Mouse (Mus musculus): ENCODE results near the gene Psmd1.

Gene Psmd1

GRCm38 (mm10) chr1:86058856-86059769 lies 5.1 kb upstream of the Psmd1 start:
- in situ Hi-C loops (cut with MboI, MseI), result no loop called here

- in situ Hi-C loops (cut with MboI, MseI), result loop anchor here in 1 of 2 experiments (5.0 kb wide), 1 partner anchor 90 kb away; the partner anchor contains the start of gene Armc9
Observed at GRCm38 (mm10) chr1:86062523-86062922, 1.7 kb upstream of the Psmd1 start.

- in situ Hi-C loops (cut with MboI, MseI), result no loop called here
Observed at GRCm38 (mm10) chr1:86076565-86076964, 12.4 kb downstream of the Psmd1 start.

GRCm38 (mm10) chr1:86094413-86094812 lies 30.2 kb downstream of the Psmd1 start:
- in situ Hi-C loops (cut with MboI, MseI), result no loop called here

GRCm38 (mm10) chr1:86105054-86105453 lies 40.9 kb downstream of the Psmd1 start:
- in situ Hi-C loops (cut with MboI, MseI), result no loop called here

- in situ Hi-C loops (cut with MboI, MseI), result no loop called here
Observed at GRCm38 (mm10) chr1:86111779-86112178, 47.6 kb downstream of the Psmd1 start, which contains the start of gene Htr2b. Htr2b (minus strand) TSS chr1:86111970.

- in situ Hi-C loops (cut with MboI, MseI), result no loop called here
Observed at GRCm38 (mm10) chr1:86114141-86114540, 50.0 kb downstream of the Psmd1 start.

- in situ Hi-C loops (cut with MboI, MseI), result no loop called here
Observed at GRCm38 (mm10) chr1:86119549-86119948, 55.4 kb downstream of the Psmd1 start.

GRCm38 (mm10) chr1:86126036-86126435 lies 61.8 kb downstream of the Psmd1 start:
- in situ Hi-C loops (cut with MboI, MseI), result no loop called here

- in situ Hi-C loops (cut with MboI, MseI), result no loop called here
Observed at GRCm38 (mm10) chr1:86133337-86133736, 69.2 kb downstream of the Psmd1 start, which contains the start of gene Gm21972. Gm21972 (plus strand) TSS chr1:86133637.

GRCm38 (mm10) chr1:86135315-86135714 lies 71.1 kb downstream of the Psmd1 start:
- in situ Hi-C loops (cut with MboI, MseI), result no loop called here

- in situ Hi-C loops (cut with MboI, MseI), result loop anchor here in 1 of 2 experiments (10.0 kb wide), 1 partner anchor 1484 kb away; the partner anchor contains the start of gene Inpp5d
Observed at GRCm38 (mm10) chr1:86141081-86141480, 76.9 kb downstream of the Psmd1 start.

- in situ Hi-C loops (cut with MboI, MseI), result loop anchor here in 1 of 2 experiments (10.0 kb wide), 1 partner anchor 1482 kb away; the partner anchor contains the start of gene Inpp5d
Observed at GRCm38 (mm10) chr1:86143165-86143564, 79.0 kb downstream of the Psmd1 start.

GRCm38 (mm10) chr1:86144001-86144944 lies 80.1 kb downstream of the Psmd1 start:
- in situ Hi-C loops (cut with MboI, MseI), result loop anchor here in 1 of 2 experiments (10.0 kb wide), 1 partner anchor 1481 kb away; the partner anchor contains the start of gene Inpp5d

- in situ Hi-C loops (cut with MboI, MseI), result loop anchor here in 1 of 2 experiments (10.0 kb wide), 1 partner anchor 1479 kb away; the partner anchor contains the start of gene Inpp5d
Observed at GRCm38 (mm10) chr1:86146293-86146692, 82.1 kb downstream of the Psmd1 start.

GRCm38 (mm10) chr1:86147557-86147956 lies 83.4 kb downstream of the Psmd1 start:
- in situ Hi-C loops (cut with MboI, MseI), result loop anchor here in 1 of 2 experiments (10.0 kb wide), 1 partner anchor 1477 kb away; the partner anchor contains the start of gene Inpp5d

- in situ Hi-C loops (cut with MboI, MseI), result loop anchor here in 1 of 2 experiments (10.0 kb wide), 1 partner anchor 1477 kb away; the partner anchor contains the start of gene Inpp5d
Observed at GRCm38 (mm10) chr1:86148161-86148560, 84.0 kb downstream of the Psmd1 start.

- in situ Hi-C loops (cut with MboI, MseI), result loop anchor here in 1 of 2 experiments (5.0 kb wide), 1 partner anchor 89 kb away; the partner anchor contains the start of gene Psmd1
Observed at GRCm38 (mm10) chr1:86150929-86151328, 86.7 kb downstream of the Psmd1 start.

GRCm38 (mm10) chr1:86151376-86151775 lies 87.2 kb downstream of the Psmd1 start:
- in situ Hi-C loops (cut with MboI, MseI), result loop anchor here in 1 of 2 experiments (5.0 kb wide), 1 partner anchor 89 kb away; the partner anchor contains the start of gene Psmd1

- in situ Hi-C loops (cut with MboI, MseI), result loop anchor here in 1 of 2 experiments (5.0 kb wide), 1 partner anchor 90 kb away; the partner anchor contains the start of gene Psmd1
Observed at GRCm38 (mm10) chr1:86152618-86153017, 88.4 kb downstream of the Psmd1 start.

Measured in T-helper 17 cell (primary cell).